Mouse (Mus musculus) cerebellum, adult 11-12 months (tissue): Measurements from ENCODE around the gene Timm17a.

Source experiments
- DNase-seq: peaks from one replicate; pipeline ENCODE4 v3.0.0; 2022

Timm17a gene

DNA sequence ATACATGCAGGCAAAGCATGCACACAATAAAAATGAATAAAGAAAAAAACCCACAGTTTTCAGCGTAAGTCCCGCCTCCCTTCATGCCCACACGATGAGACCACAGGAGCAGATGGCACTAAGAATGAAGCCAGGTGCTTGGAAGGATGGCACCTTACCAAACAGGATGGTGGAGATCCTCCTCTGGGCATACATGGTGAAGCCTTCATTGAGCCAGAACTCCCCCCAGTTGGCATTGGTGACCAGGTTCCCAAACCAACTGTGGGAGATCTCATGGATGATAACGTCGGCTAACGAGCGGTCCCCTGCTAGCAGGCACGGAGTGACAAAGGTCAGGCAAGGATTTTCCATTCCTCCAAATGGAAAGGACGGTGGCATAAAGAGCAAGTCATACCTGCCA is 42.2 kb downstream of the Timm17a start:
- peak; percentile 86 for DNase-seq

DNA sequence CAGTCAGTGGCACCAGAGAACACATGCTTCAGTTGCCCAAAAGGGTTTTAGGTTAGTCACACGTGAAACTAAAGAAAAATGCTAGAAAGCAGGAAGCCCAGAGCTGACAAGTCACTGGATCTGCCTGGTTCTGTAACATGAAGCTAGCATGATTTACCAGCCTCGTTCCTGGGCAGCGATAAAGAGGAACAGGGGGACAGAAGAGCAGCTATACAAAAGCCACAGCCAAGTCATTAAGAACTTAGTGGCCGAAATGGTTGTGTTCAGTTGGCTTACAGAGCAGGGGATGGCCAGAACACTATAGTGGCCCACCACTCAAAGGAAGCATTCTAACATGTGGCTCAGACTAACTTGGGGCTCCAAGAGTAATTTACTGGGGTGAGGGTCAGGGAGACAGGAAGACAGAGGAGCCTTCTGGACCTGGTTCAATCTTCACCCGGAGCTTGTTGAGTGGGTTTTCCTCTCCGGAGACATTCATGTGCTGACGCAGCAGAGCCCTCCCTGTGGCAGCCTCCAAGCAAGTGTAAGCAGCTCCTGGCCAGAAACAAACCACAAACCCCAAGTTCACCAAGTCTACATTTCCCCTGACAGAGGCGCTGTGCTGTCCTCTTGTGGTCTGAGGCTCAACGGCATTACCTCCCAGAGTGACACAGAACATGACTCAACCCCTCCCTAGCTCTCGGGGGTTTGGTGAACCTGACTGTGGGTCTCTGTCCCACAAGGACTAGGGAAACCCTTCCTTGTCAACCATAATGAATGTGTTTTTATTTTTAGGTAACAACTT is 45.7 kb downstream of the Timm17a start:
- DNase-seq = no peak

DNA sequence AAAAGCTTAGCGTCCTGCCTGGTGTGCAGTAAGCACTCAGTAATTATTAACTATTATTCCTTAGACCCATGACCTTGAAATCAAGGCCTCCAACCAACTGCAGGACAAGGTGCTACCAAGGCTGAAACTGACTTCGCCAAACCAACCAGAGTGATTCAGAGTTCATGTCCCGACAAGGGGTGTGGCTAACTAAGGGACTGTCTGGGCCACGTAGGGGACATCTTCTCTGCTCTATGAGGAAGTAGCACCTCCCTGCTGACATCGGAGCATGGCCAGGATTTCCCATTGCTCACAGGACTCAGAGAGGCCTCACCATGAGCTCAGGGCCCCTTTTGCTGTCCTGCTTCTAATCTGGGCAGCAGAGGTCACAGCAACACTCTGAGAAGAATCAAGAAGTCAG is 47.7 kb downstream of the Timm17a start:
- no peak for DNase-seq

- DNase-seq = no peak
Measured at GRCm38 (mm10) chr1:135263316-135263715, 50.3 kb downstream of the Timm17a start.

- DNase-seq = no peak
Measured at GRCm38 (mm10) chr1:135262329-135262728, 51.2 kb downstream of the Timm17a start.

DNA sequence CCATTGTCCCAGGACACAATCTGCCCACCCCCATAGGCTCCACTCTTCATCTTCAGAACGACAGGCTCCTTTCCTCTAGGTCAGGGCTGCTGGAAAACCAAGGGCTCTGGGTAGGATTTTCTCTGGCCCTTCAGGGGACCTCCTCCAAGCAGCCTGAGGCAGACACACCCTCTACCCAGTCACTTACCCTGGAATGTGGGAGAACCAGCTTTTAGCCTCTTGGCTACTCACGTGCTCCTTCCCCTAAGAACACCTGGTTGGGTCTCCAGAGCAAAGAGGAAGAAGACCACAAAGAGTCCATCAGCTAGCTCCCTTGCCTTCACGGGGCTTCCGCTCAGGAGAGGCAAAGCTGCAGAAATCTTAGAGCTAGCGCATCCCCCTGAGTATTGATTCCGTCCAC is 52.6 kb downstream of the Timm17a start:
- DNase-seq = no peak

- peak; percentile 74 for DNase-seq
Measured at GRCm38 (mm10) chr1:135259128-135259436, 54.5 kb downstream of the Timm17a start.

DNA sequence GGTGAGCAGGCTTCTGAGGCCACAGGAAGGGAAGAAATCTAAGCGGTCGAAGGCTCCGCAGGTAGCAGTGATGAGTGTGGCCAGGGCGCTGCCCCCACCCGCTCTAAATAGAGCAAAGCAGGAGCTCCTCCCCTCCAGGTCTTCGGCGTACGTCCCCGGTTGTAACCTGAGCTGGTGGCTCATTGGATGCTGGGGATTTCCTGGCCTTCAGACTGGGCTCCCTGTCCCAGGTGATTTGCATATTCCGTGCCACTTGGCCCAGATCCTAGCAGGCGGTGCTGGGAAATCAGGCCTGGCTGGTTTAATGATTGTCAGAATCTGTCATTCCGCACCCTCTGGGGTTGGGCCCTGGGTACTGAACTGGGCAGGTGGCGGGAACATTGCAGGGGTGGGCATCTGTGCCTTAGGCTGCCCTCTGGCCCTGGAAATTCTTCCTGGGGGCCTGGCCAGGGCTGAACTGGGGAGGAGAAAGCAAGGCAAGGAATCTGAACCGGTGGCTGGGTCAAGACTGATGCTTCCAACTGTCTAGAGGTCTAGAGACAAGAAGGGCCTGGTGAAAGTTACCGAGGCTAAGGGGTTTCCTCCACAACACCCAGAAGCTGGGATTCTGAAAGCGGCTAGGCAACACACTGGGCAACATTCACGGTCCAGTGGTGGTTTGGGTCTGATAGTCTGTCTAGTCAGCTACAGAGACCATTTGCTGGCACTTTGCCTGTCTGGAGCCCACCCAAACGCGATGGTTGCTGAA is 55.0 kb downstream of the Timm17a start, which contains the start of gene Elf3:
Elf3 (minus strand) TSS at position 189 of the 748 bp plus-strand sequence.
- DNase-seq = peak; percentile 76

DNA sequence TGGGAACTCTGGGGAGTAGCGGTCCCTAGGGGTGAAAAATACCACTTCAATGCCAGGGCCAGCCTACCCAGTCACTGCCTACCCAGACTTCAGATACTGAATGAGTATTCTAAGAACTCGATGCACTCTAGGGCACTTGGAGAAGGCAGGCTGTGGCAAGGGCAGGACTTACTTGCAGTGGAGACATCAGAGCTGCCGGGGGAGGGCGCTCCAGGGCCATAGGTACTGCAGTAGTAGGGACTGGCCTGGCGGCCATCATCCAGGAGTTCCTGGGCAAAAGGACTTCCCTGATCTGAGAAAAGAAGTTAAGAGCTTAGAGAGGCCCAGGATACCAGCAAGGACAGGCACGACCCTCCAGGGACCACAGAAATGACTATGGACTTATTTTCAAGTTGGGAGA is 57.3 kb downstream of the Timm17a start:
- no peak for DNase-seq

GRCm38 (mm10) chr1:135252854-135253253 is 60.7 kb downstream of the Timm17a start:
- no peak for DNase-seq

GRCm38 (mm10) chr1:135251405-135251804 is 62.2 kb downstream of the Timm17a start:
- no peak for DNase-seq

GRCm38 (mm10) chr1:135250706-135251105 is 62.9 kb downstream of the Timm17a start:
- DNase-seq = no peak

- DNase-seq = peak; percentile 70
Measured at GRCm38 (mm10) chr1:135248434-135248850, 65.1 kb downstream of the Timm17a start.
